Mouse (Mus musculus): ENCODE measurements around the gene Zranb2. TPM values are rescaled to one million over a fixed set of nuclear protein-coding genes. Genes with fewer than 3 reads are reported as not detected.

Zranb2 gene
- polyA plus RNA-seq, 1 experiment from 2014 or later = 105 TPM

DNA sequence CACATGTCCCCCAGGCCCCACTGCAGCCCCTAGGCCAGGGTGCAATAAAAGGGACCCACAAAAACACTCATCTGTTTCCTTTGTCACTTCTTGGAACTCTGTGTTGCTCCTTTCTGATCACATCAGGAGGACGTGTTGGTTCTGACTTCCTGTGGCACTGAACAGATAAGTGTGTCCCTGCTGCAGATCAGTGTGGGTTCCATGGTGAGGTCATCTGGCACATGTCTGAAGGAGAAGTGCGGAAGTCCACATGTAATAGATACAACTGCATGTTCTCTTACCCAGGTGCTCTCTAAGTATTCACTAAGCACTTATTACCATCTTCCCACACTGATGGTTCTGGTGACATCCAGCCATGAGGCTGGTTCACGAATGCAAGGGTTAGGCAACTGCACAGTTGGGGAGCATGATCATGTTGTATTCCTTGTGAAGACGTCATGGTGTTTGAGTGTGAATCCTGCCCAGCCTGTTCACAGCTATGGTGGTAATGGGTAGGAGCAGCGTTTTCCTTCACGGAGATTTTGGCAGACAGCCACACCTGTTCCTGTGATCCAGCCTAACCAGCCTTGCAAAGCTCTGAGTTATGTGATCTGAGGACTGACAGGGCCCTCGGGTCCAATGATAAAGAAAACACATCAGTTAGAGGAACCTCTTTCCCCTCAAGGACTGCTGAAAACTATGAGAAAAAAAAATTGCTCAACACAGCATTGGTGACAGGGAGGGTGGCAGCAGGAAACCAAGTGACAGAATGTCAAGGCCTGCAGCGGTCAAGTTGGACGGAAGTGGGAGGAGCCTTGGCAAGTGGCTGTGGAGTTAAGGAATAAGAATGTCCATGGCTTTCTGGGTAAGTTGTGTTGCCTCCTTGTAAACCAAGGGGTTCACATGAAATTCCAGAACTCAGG lies 41.7 kb downstream of the Zranb2 start:
- Histone ChIP-seq H3K4me1 (ENCODE audit: control insufficient read depth, insufficient read depth, low read length) (no peaks in the 10 kb centered on the region), H3K36me3 (ENCODE audit: control insufficient read depth, insufficient read depth, low read length) (no peaks in the 10 kb centered on the region), H3K27ac (ENCODE audit: low read depth, low read length) (no peak overlapping the region), H3K9ac (ENCODE audit: low read length) (no peak overlapping the region), H3K4me3 (ENCODE audit: low read depth, low read length) (no peak overlapping the region), H3K9me3 (replicated peaks; ENCODE audit: control insufficient read depth, low read length) (no peaks in the 10 kb centered on the region), H3K4me2 (ENCODE audit: low read length) (no peak overlapping the region), H3K27me3 (replicated peaks; ENCODE audit: control insufficient read depth, insufficient read depth, low read length) (no peaks in the 10 kb centered on the region)
- DNase-seq (ENCODE audit: low spot score) = no peak
- 78% methylated on average over 9 of the region's 9 CpGs for WGBS
- ATAC-seq = no peak

DNA sequence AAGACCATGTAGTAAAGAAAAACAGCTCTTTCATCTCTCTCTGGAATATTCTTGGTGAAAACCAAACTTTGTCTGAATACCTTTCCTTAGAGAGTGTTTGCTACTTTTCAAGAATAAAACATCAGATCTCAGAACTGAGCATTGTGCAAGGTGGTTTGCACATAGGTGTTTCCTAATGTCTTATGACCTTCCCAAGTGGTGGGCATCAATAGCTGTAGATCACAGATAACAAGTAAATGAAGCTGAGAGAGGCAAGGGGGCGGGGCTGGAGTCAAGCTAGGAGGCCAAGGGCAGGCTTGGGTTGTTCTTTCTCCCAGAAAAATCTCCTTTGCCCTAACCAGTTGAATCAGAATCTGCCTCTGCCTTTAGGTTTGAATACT lies 42.4 kb downstream of the Zranb2 start:
- Histone ChIP-seq H3K9ac (ENCODE audit: low read length) (no peak overlapping the region), H3K9me3 (replicated peaks; ENCODE audit: control insufficient read depth, low read length) (no peaks in the 10 kb centered on the region), H3K27ac (ENCODE audit: low read depth, low read length) (no peak overlapping the region), H3K36me3 (ENCODE audit: control insufficient read depth, insufficient read depth, low read length) (no peaks in the 10 kb centered on the region), H3K4me1 (ENCODE audit: control insufficient read depth, insufficient read depth, low read length) (no peaks in the 10 kb centered on the region), H3K4me3 (ENCODE audit: low read depth, low read length) (no peak overlapping the region), H3K27me3 (replicated peaks; ENCODE audit: control insufficient read depth, insufficient read depth, low read length) (no peaks in the 10 kb centered on the region), H3K4me2 (ENCODE audit: low read length) (no peak overlapping the region)
- ATAC-seq (no peak), DNase-seq (ENCODE audit: low spot score) (no peak)
- 72% methylated on average over 1 of the region's 1 CpGs for WGBS

DNA sequence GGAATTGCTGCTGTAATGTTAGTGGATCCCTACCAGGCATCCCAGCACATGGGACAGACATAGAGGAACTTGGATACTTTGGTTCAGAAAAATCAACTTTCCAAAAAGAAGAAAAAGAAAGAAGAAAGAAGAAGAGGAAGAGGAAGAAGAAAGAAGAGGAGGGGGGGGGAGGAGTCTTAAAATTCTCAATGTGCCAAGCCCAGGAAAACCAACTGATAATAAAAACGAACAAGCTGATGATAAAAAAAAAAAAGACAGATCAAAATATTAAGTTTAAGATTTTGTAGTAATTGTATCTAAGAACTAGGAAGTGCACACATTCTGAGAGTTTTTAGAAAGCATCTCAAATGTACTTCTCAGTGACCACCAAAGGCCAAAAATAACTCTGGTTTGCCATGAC lies 42.9 kb downstream of the Zranb2 start:
- ATAC-seq = no peak
- 79% methylated on average over 1 of the region's 1 CpGs for WGBS
- Histone ChIP-seq H3K27me3 (replicated peaks; ENCODE audit: control insufficient read depth, insufficient read depth, low read length) (no peaks in the 10 kb centered on the region), H3K27ac (ENCODE audit: low read depth, low read length) (no peak overlapping the region), H3K4me2 (ENCODE audit: low read length) (no peak overlapping the region), H3K9ac (ENCODE audit: low read length) (no peak overlapping the region), H3K4me1 (ENCODE audit: control insufficient read depth, insufficient read depth, low read length) (no peaks in the 10 kb centered on the region), H3K9me3 (replicated peaks; ENCODE audit: control insufficient read depth, low read length) (no peaks in the 10 kb centered on the region), H3K4me3 (ENCODE audit: low read depth, low read length) (no peak overlapping the region), H3K36me3 (ENCODE audit: control insufficient read depth, insufficient read depth, low read length) (no peaks in the 10 kb centered on the region)
- DNase-seq (ENCODE audit: low spot score) = no peak

DNA sequence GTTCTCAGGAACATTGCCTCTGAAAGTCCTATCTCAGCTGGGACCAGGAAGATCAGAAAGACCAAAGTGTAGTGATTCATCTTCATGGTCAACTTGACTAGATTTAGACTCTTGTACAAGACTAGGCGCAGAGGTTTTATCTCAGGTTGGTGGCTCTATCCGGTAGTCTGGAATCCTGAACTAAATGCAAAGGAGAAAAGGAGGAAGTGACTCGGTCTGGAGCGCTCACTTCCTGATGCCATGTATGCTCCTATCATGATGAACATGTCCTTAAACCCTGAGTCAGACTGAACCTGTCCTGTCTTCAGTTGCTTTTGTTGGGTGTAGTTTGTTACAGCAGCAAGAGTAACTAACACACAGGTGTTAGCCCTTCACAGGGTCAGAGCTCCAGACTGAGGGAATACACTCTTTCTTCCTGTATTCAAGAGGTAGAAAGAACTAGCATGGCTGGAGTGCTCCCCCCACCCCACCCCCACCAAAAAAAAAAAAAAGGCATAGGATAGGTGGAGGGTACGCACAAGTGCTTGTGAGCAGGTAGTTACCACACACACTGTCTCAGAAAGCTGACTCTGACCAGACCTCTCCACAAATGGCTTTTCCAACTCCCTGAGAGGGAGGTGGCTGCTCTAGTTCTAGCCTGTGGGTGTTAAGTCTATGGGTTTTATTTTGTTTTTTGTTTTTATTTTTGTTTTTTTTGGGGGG lies 44.7 kb downstream of the Zranb2 start:
- DNase-seq (ENCODE audit: low spot score) = no peak
- WGBS = 92% methylated on average over 5 of the region's 5 CpGs
- no peak for ATAC-seq

GRCm38 (mm10) chr3:157579376-157579775 lies 45.4 kb downstream of the Zranb2 start:
- Histone ChIP-seq H3K9me3 (replicated peaks; ENCODE audit: control insufficient read depth, low read length) (no peaks in the 10 kb centered on the region), H3K4me1 (ENCODE audit: control insufficient read depth, insufficient read depth, low read length) (no peaks in the 10 kb centered on the region), H3K4me3 (ENCODE audit: low read depth, low read length) (no peak overlapping the region), H3K27me3 (replicated peaks; ENCODE audit: control insufficient read depth, insufficient read depth, low read length) (no peaks in the 10 kb centered on the region), H3K4me2 (ENCODE audit: low read length) (no peak overlapping the region), H3K27ac (ENCODE audit: low read depth, low read length) (no peak overlapping the region), H3K36me3 (ENCODE audit: control insufficient read depth, insufficient read depth, low read length) (no peaks in the 10 kb centered on the region), H3K9ac (ENCODE audit: low read length) (no peak overlapping the region)
- no peak for DNase-seq (ENCODE audit: low spot score)
- WGBS = 77% methylated on average over 2 of the region's 2 CpGs
- ATAC-seq = no peak

More for the DNA sequence above, 44.7 kb downstream of the Zranb2 start:
- no peak overlapping the region for H3K4me2 ChIP-seq (ENCODE audit: low read length)
- H3K4me1 ChIP-seq (ENCODE audit: control insufficient read depth, insufficient read depth, low read length) = no peaks in the 10 kb centered on the region
- no peak overlapping the region for H3K4me3 ChIP-seq (ENCODE audit: low read depth, low read length)
- no peaks in the 10 kb centered on the region for H3K9me3 ChIP-seq (replicated peaks; ENCODE audit: control insufficient read depth, low read length)
- no peak overlapping the region for H3K9ac ChIP-seq (ENCODE audit: low read length)
- H3K27ac ChIP-seq (ENCODE audit: low read depth, low read length) = no peak overlapping the region
- H3K36me3 ChIP-seq (ENCODE audit: control insufficient read depth, insufficient read depth, low read length) = no peaks in the 10 kb centered on the region
- no peaks in the 10 kb centered on the region for H3K27me3 ChIP-seq (replicated peaks; ENCODE audit: control insufficient read depth, insufficient read depth, low read length)

DNA sequence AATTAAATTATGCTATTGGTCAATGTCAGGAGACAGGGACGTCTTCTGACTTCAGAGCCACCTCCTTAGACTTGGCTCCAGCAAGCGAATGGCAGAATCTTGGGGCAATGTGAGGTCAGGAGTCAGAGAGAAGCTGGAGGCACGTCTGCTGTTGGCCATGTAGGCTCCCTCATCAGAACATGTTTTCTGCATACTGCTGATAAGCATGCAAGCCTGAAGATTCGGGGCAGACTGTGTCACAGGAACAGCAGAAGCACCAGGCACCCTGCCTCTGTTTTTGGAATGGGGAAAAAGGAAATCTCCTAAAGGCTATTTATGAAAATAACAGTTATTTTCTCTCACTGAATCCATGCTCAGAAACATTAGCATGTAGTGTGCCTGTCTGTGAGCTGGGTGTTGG lies 46.3 kb downstream of the Zranb2 start:
- WGBS = 73% methylated on average over 4 of the region's 4 CpGs
- H3K27me3 ChIP-seq (replicated peaks; ENCODE audit: control insufficient read depth, insufficient read depth, low read length) = no peaks in the 10 kb centered on the region
- no peak overlapping the region for H3K4me2 ChIP-seq (ENCODE audit: low read length)
- DNase-seq (ENCODE audit: low spot score) = no peak
- no peak overlapping the region for H3K9ac ChIP-seq (ENCODE audit: low read length)
- H3K4me1 ChIP-seq (ENCODE audit: control insufficient read depth, insufficient read depth, low read length) = no peaks in the 10 kb centered on the region
- H3K27ac ChIP-seq (ENCODE audit: low read depth, low read length) = no peak overlapping the region
- ATAC-seq = no peak
- no peak overlapping the region for H3K4me3 ChIP-seq (ENCODE audit: low read depth, low read length)
- H3K36me3 ChIP-seq (ENCODE audit: control insufficient read depth, insufficient read depth, low read length) = no peaks in the 10 kb centered on the region
- no peaks in the 10 kb centered on the region for H3K9me3 ChIP-seq (replicated peaks; ENCODE audit: control insufficient read depth, low read length)

- ATAC-seq = no peak
- Histone ChIP-seq H3K9ac (ENCODE audit: low read length) (no peak overlapping the region), H3K27me3 (replicated peaks; ENCODE audit: control insufficient read depth, insufficient read depth, low read length) (no peaks in the 10 kb centered on the region), H3K4me3 (ENCODE audit: low read depth, low read length) (no peak overlapping the region), H3K9me3 (replicated peaks; ENCODE audit: control insufficient read depth, low read length) (no peaks in the 10 kb centered on the region), H3K27ac (ENCODE audit: low read depth, low read length) (no peak overlapping the region), H3K4me1 (ENCODE audit: control insufficient read depth, insufficient read depth, low read length) (no peaks in the 10 kb centered on the region), H3K36me3 (ENCODE audit: control insufficient read depth, insufficient read depth, low read length) (no peaks in the 10 kb centered on the region), H3K4me2 (ENCODE audit: low read length) (no peak overlapping the region)
- 18% methylated on average over 2 of the region's 2 CpGs for WGBS
- DNase-seq (ENCODE audit: low spot score) = no peak
Measured at GRCm38 (mm10) chr3:157581755-157582154, 47.8 kb downstream of the Zranb2 start.

DNA sequence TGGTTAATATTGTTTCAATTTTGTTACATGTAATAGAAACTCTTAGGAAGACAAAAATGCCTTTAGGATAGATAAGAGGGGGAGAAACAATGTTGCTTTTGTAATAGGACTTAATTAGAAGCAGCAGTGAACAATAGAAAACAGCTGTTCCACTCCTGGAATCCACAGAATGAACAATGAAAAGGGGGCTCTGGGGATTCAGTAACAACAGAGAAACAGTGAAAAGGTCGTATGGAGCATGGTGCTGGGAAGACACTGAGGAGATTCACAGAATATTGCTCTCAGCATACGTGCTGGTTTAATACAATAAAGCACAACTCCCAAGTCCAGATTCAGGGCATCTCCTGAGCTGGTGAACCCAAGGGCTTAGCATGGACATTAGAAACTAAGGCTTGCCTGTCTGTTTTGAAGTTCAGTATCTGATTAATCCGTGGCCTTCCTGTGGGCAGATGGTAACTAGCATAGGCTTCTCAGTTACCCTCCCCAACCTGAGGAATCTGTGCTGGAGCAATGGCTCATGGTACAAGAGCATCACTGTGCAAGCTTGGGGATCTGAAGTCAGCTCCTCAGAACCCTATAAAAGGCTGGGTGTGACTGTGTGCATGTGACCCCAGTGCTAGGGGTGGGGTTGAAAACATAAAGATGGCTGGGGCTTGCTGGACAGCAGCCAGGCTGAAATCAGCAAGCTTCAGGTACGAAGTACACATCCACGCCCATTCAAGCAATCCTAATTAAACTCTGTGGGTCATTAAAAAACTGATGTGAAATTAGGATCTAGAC lies 48.9 kb downstream of the Zranb2 start:
- Histone ChIP-seq H3K4me1 (ENCODE audit: control insufficient read depth, insufficient read depth, low read length) (no peaks in the 10 kb centered on the region), H3K4me2 (ENCODE audit: low read length) (no peak overlapping the region), H3K9ac (ENCODE audit: low read length) (no peak overlapping the region), H3K36me3 (ENCODE audit: control insufficient read depth, insufficient read depth, low read length) (no peaks in the 10 kb centered on the region), H3K4me3 (ENCODE audit: low read depth, low read length) (no peak overlapping the region), H3K27me3 (replicated peaks; ENCODE audit: control insufficient read depth, insufficient read depth, low read length) (no peaks in the 10 kb centered on the region), H3K27ac (ENCODE audit: low read depth, low read length) (no peak overlapping the region), H3K9me3 (replicated peaks; ENCODE audit: control insufficient read depth, low read length) (no peaks in the 10 kb centered on the region)
- ATAC-seq (no peak), DNase-seq (ENCODE audit: low spot score) (no peak)
- WGBS = 21% methylated on average over 5 of the region's 5 CpGs

All from forebrain, embryonic 14.5 days (tissue).